Mouse (Mus musculus): ENCODE results near the gene Stac2.

GRCm38 (mm10) chr11:98000378-98001140, 52.7 kb downstream of the Stac2 start:
- no peak for TF ChIP-seq POLR2A (IDR thresholded peaks at IDR 0.05; ENCODE audit: low read depth, low read length)
- no peak for TF ChIP-seq CTCF (IDR thresholded peaks at IDR 0.05; ENCODE audit: extremely low read depth, insufficient read length, insufficient replicate concordance, low read depth, low read length)

Data from small intestine, adult 2 months (tissue).